27 mouse cellular contexts compared by ENCODE assay signal in the genomic region with DNA sequence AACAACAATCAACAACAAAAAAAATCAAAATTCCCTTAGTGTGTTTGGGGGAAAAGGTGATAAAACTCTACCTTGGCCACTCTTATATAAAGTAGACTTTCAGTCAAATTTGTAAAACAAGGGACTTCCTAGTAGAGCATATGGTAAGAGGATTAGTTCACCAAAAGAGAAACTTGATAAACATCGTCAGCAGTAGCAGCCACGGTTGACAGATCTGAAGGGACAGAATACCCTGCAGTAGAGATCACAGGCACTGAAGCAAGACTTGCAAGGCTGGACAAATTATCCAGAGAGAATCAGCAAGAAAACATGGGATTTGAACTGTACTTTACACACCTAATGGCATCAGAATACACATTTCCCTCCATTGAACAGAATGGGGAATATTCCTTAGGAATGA. TPM values are rescaled to one million over a fixed set of nuclear protein-coding genes. Genes with fewer than 3 reads are reported as not detected.
"Had no signal": no experiment of that assay in that cellular context is flagged by ENCODE, and none has a peak within 500 bp of the region (broad histone marks: within the 10 kb centered on the region; RNA-seq: fewer than 3 reads in every experiment).

No protein-coding gene starts in this region.

- H3K9ac ChIP-seq: heart, embryonic 13.5 days; heart, embryonic 15.5 days; hindbrain, embryonic 12.5 days; hindbrain, embryonic 14.5 days; intestine, embryonic 15.5 days; limb, embryonic 12.5 days; liver, embryonic 13.5 days; liver, embryonic 15.5 days; liver, postnatal 0 days had no signal

- H3K9me3 ChIP-seq: heart, embryonic 13.5 days; heart, embryonic 15.5 days; hindbrain, embryonic 10.5 days; hindbrain, embryonic 12.5 days; intestine, embryonic 15.5 days; limb, embryonic 10.5 days; limb, embryonic 12.5 days; liver, embryonic 13.5 days; liver, embryonic 15.5 days had no signal

- H3K27me3 ChIP-seq: hindbrain, embryonic 12.5 days; intestine, embryonic 15.5 days; limb, embryonic 12.5 days; liver, embryonic 13.5 days; liver, embryonic 15.5 days had no signal

- H3K27ac ChIP-seq: gastrocnemius, adult 2 months; heart, embryonic 13.5 days; heart, embryonic 15.5 days; hindbrain, embryonic 10.5 days; hindbrain, embryonic 12.5 days; hindbrain, embryonic 14.5 days; intestine, embryonic 15.5 days; layer of hippocampus, adult 2 months; left cerebral cortex, adult 2 months; limb, embryonic 10.5 days; limb, embryonic 12.5 days; liver, embryonic 13.5 days; liver, embryonic 15.5 days had no signal

- H3K4me3 ChIP-seq: gastrocnemius, adult 2 months; heart, embryonic 13.5 days; heart, embryonic 15.5 days; hindbrain, embryonic 10.5 days; hindbrain, embryonic 12.5 days; intestine, embryonic 15.5 days; layer of hippocampus, adult 2 months; left cerebral cortex, adult 2 months; limb, embryonic 10.5 days; limb, embryonic 12.5 days; liver, embryonic 13.5 days; liver, embryonic 15.5 days had no signal

- ATAC-seq: hindbrain, embryonic 16.5 days; inflammation-experienced regulatory T-cells, adult 6 months; intestine, embryonic 15.5 days; intestine, postnatal 0 days; liver, postnatal 0 days had no signal

- H3K36me3 ChIP-seq: heart, embryonic 13.5 days; heart, embryonic 15.5 days; hindbrain, embryonic 10.5 days; hindbrain, embryonic 12.5 days; intestine, embryonic 15.5 days; limb, embryonic 10.5 days; limb, embryonic 12.5 days; liver, embryonic 13.5 days; liver, embryonic 15.5 days had no signal

- H3K4me2 ChIP-seq: heart, embryonic 11.5 days; heart, embryonic 13.5 days; heart, embryonic 15.5 days; hindbrain, embryonic 12.5 days; hindbrain, embryonic 14.5 days; intestine, embryonic 15.5 days; limb, embryonic 12.5 days; liver, embryonic 11.5 days; liver, embryonic 13.5 days; liver, embryonic 15.5 days had no signal

- H3K4me1 ChIP-seq: heart, embryonic 13.5 days; heart, embryonic 15.5 days; hindbrain, embryonic 10.5 days; hindbrain, embryonic 12.5 days; intestine, embryonic 15.5 days; limb, embryonic 10.5 days; limb, embryonic 12.5 days; liver, embryonic 13.5 days had no signal

- DNase-seq: gastrocnemius, adult 2 months; gastrocnemius, postnatal 10 days; gastrocnemius, postnatal 25 days; heart, adult 18-20 months; heart, postnatal 4 days; kidney, adult 2 months; kidney, adult 9 months; kidney, postnatal 4 days; liver; liver, embryonic 13.5 days; liver, postnatal 0 days had no signal

RNA-seq across cellular contexts. Expression of a gene that starts 14.4 kb away (rescaled TPM):
- polyA plus RNA-seq: heart, embryonic 13.5 days; inflammation-experienced regulatory T-cells, adult 6 months; intestine, embryonic 15.5 days; intestine, postnatal 0 days; liver, embryonic 13.5 days had no signal

RNA-seq across cellular contexts. Expression of a gene that starts 22.9 kb away (rescaled TPM):
- polyA plus RNA-seq: heart, embryonic 11.5 days; kidney, adult 2 months; liver, embryonic 13.5 days; liver, postnatal 0 days had no signal

RNA-seq across cellular contexts. Expression of a gene that starts 49.7 kb away (rescaled TPM):
- polyA plus RNA-seq: inflammation-experienced regulatory T-cells, adult 6 months had no signal
